In the genomic region with DNA sequence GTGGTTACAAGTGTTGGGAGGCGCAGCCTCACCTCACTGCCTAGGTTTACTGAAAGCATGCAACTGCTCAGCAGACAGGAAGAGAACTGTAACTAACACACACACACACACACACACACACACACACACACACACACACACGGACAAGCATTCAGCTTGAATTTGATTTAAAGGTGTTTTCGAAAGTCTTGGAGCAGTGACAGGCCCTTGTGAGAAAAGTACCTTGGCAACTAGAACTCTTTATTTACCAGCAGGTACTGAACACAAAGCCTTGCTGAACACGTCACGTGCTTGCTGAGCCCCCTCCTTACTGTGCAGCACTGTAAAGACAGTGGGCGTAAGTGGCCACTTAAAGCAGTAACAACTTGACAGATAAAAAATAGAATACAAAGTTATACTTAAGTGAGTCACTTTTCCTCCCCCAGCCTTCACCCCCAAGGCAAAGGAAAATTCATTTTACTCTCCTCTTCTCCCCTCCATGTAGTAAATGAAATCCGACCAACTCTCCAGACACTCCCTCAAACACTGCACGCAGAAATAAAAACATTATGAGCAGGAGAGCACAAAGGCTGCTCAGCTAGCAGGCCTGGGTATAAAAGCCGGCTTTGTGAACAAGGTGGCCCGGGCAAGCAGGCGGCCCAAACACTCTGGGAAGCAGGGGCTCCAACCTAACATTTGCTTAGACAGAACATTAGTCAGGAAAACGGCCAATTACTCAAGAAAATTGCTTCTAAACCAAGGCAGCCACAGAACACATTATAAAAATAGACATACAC, we compare ENCODE assay signal across 15 mouse cellular contexts. TPM values are rescaled to one million over a fixed set of nuclear protein-coding genes. Genes with fewer than 3 reads are reported as not detected.
DNase-seq lines count a peak whose midpoint lies in the region; ATAC-seq and TF ChIP-seq lines count a peak whose summit lies in the region.
"Had no signal": no experiment of that assay in that cellular context is flagged by ENCODE, and none has a peak within 500 bp of the region (broad histone marks: within the 10 kb centered on the region; RNA-seq: fewer than 3 reads in every experiment).

No protein-coding gene starts in this region.

- DNase-seq in heart, postnatal 4 days, result no peak
- DNase-seq in right cerebral cortex, adult 2 months (ENCODE audit: low spot score in 2 of 2), result peak; percentile 27 to 33
- no peak for DNase-seq in right cerebral cortex, postnatal 25 days
- DNase-seq in lung, postnatal 0 days (ENCODE audit: low spot score), result peak; percentile 75
- no peak for DNase-seq in embryo, embryonic 9.5 days (ENCODE audit: extremely low spot score)
- no peak for DNase-seq in MN1 (ENCODE audit: low spot score)
- DNase-seq in gastrocnemius, postnatal 4 days (ENCODE audit: low spot score in 2 of 2), result no peak
- DNase-seq: cerebellum, adult 8-10 months; gastrocnemius, postnatal 25 days; kidney, adult 9 months; layer of hippocampus, adult 9-11 months had no signal

- H3K4me2 ChIP-seq in heart, embryonic 11.5 days, result no peak overlapping the region
- H3K4me2 ChIP-seq in lung, postnatal 0 days (replicated peaks; ENCODE audit: low read depth, low read length), result no peak overlapping the region
- H3K4me2 ChIP-seq: hindbrain, embryonic 14.5 days; neural tube, embryonic 15.5 days had no signal

- no peak for TF ChIP-seq EP300 in lung, postnatal 0 days (IDR thresholded peaks at IDR 0.05)

- WGBS in heart, embryonic 11.5 days (ENCODE audit: insufficient replicate concordance), result 74% methylated on average over 12 of the region's 12 CpGs
- 60% methylated on average over 12 of the region's 12 CpGs for WGBS in lung, postnatal 0 days

- peak overlapping the region; percentile 2; the same call in 1 of the 2 replicates for H3K27ac ChIP-seq in heart, embryonic 11.5 days (ENCODE audit: low read depth, low read length)
- H3K27ac ChIP-seq in lung, postnatal 0 days (ENCODE audit: low read length), result peak overlapping the region; percentile 11
- H3K27ac ChIP-seq: hindbrain, embryonic 14.5 days; neural tube, embryonic 15.5 days had no signal

- no peaks in the 10 kb centered on the region for H3K27me3 ChIP-seq in heart, embryonic 11.5 days (ENCODE audit: control insufficient read depth, insufficient read depth, low read length)
- no peaks in the 10 kb centered on the region for H3K27me3 ChIP-seq in lung, postnatal 0 days (replicated peaks; ENCODE audit: insufficient read depth, low read length)
- H3K27me3 ChIP-seq: neural tube, embryonic 15.5 days had no signal

- no peaks in the 10 kb centered on the region for H3K9me3 ChIP-seq in heart, embryonic 11.5 days (replicated peaks; ENCODE audit: control insufficient read depth, low read length)
- no peaks in the 10 kb centered on the region for H3K9me3 ChIP-seq in lung, postnatal 0 days (ENCODE audit: low read length)
- H3K9me3 ChIP-seq: neural tube, embryonic 15.5 days had no signal

- peaks cover 17% of the 10 kb centered on the region for H3K4me1 ChIP-seq in heart, embryonic 11.5 days (ENCODE audit: control insufficient read depth, insufficient read depth, low read length)
- H3K4me1 ChIP-seq in lung, postnatal 0 days (ENCODE audit: insufficient read depth, low read depth, low read length), result no peaks in the 10 kb centered on the region
- H3K4me1 ChIP-seq: neural tube, embryonic 15.5 days had no signal

- H3K4me3 ChIP-seq in heart, embryonic 11.5 days (ENCODE audit: low read depth, low read length), result no peak overlapping the region
- H3K4me3 ChIP-seq in lung, postnatal 0 days (ENCODE audit: low read depth, low read length), result no peak overlapping the region
- H3K4me3 ChIP-seq: neural tube, embryonic 15.5 days had no signal

- ATAC-seq in heart, embryonic 11.5 days (replicated peaks; ENCODE audit: insufficient number of reproducible peaks, low FRiP score, low TSS enrichment), result no peak
- ATAC-seq in lung, postnatal 0 days, result peak; percentile 84
- ATAC-seq: forebrain, embryonic 16.5 days had no signal

- no peak for TF ChIP-seq CTCF in lung, postnatal 0 days (IDR thresholded peaks at IDR 0.05)

- H3K36me3 ChIP-seq in heart, embryonic 11.5 days (ENCODE audit: control insufficient read depth, insufficient read depth, low read length), result peaks cover 38% of the 10 kb centered on the region
- peaks cover 31% of the 10 kb centered on the region for H3K36me3 ChIP-seq in lung, postnatal 0 days (ENCODE audit: insufficient read depth, low read length)

- no peak overlapping the region for H3K9ac ChIP-seq in heart, embryonic 11.5 days (ENCODE audit: low read depth, low read length)
- no peak overlapping the region for H3K9ac ChIP-seq in lung, postnatal 0 days (replicated peaks; ENCODE audit: low read depth)
- H3K9ac ChIP-seq: hindbrain, embryonic 14.5 days; neural tube, embryonic 15.5 days had no signal

RNA-seq across cellular contexts. Expression of a gene that starts 50.8 kb away (rescaled TPM):
- polyA plus RNA-seq in heart, embryonic 11.5 days (2014; fragmentation: Nextera tagmentation; extraction: Ambion mirVana), result 156 and 251 TPM in 2 replicates
- total RNA-seq in heart, postnatal 4 days (2021), result 100 to 1,000 TPM; 313 to 318 TPM
- 205 and 211 TPM in 2 replicates for polyA plus RNA-seq in lung, postnatal 0 days (2015; fragmentation: Nextera tagmentation; extraction: Ambion mirVana)
- total RNA-seq in gastrocnemius, postnatal 4 days (2021), result 100 to 1,000 TPM; 109 to 115 TPM

Comparison
In these comparisons a context has a peak if more than half of its experiments do, and no peak if none do; other contexts are left out.
1. DNase-seq: peak in right cerebral cortex, adult 2 months (2 of 2) and lung, postnatal 0 days (single experiment); none in heart, postnatal 4 days (single experiment), right cerebral cortex, postnatal 25 days (single experiment), embryo, embryonic 9.5 days (single experiment), MN1 (single experiment) and gastrocnemius, postnatal 4 days (0 of 2).